Mouse (Mus musculus): Measurements from ENCODE around the gene Dthd1.

DNA sequence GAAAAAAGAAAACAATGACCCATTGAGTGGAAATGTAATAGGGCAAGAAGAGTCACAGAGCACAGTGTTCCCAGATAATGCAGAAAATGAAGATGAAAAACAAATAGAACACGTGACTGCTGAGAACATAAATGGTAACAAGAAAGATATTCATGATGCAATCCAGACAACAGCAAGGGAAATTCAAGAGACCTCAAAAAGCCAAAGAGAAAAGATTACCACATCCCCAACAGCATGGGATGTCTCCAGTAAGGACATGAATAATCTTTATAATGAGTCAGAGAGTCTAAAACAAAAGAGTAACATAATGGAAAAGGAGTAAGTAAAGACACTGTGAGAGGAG, 420 bp downstream of the Dthd1 start:
- TF ChIP-seq CTCF (IDR thresholded peaks at IDR 0.05; ENCODE audit: insufficient read depth, low read depth, low read length) (no peak), POLR2A (IDR thresholded peaks at IDR 0.05; ENCODE audit: insufficient read depth, low read depth, low read length) (no peak)

Measured in olfactory bulb, adult 2 months (tissue).